Mouse (Mus musculus) cerebellum, adult 2 months (tissue): ENCODE measurements around the gene Lhfpl3.

Experiments
- CTCF ChIP-seq: fragments of 200-500 bp; IDR thresholded peaks from 2 replicates; pipeline ENCODE4 v1.5.1; 2011; ENCODE audit warnings: low read depth, mild to moderate bottlenecking, control low read depth, low read length, moderate library complexity, borderline replicate concordance; ENCODE audit not compliant: insufficient read depth
- POLR2A ChIP-seq: fragments of 200-500 bp; IDR thresholded peaks from 2 replicates; pipeline ENCODE4 v1.6.1; 2011; ENCODE audit warnings: low read length, control low read depth, borderline replicate concordance; ENCODE audit not compliant: insufficient read depth

DNA sequence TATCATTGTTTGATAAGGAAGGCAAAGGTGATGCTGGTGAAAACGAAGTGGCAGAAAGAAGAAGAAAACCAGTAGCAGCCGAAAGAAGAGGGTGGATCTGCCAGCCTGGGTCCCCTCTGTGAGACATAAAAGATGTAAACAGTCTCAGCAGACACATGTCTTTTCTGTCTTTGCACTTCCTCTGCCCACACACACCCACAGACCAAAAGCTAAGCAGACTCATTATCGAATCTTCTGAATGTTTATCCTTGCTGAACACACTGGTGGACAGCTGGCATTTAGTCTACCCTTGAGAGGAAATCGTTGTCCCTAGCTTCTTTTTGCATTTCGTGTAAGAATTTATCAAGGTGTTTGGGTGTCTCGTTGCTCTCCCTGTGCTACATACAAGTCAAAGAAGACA lies 443.8 kb downstream of the Lhfpl3 start:
- TF ChIP-seq POLR2A (no peak), CTCF (no peak)
